Mouse (Mus musculus) embryo, embryonic 10 days (tissue): Measurements from ENCODE around the gene Smim22.
A peak's percentile ranks its signal among the peaks of the same experiment; 100 is the strongest.

Experiments used
- DNase-seq: peaks from one replicate; pipeline ENCODE4 v3.0.0-alpha.2; 2015; ENCODE audit warnings: low spot score

Gene Smim22

DNA sequence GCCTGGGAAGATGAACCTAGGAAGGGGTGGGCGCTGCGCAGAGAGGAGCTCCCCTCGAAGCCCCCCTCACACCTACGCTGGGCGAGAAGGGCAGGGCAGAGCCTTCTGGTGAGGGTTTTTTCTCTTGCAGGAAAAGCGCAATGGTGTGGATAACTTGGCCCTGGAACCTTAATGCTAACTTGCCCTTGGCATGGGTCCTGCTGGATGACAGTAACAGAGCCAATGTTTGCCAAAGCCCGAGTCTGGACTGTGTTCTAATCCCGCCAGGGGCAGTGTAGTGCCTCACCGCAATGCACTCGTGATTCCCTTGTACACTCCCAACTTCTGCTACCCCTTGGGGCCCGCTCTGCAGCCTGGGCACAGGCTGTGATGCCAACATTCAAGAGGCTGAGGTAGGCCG, 988 bp downstream of the Smim22 start:
- no peak for DNase-seq

DNA sequence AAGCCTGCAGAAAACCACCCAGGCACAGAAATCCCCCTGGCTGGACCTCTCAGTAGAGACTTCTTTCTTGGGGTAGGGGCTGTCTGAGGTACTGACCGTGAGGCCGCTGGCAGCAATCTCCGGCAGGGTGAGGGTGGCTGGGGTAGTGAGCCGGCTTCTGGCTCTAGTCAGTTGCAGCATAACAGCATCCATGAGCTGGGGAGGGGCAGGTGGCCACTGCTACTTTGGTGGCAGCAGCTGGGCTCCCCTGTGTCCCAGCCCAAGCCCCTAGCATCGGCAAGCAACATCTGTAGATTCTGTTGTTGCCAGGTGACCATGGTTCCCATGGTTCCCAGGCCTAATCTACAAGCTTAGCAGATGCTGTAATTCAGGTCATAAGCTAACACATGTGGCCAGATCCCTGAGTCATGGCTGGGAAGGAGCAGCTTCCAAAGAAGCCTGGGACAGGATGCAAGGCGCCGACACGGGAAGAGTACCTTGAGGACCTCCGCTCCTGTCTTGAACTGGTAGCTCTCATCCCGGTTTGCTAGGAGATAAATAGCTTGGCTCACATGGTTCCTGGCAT, 3.4 kb downstream of the Smim22 start:
- no peak for DNase-seq

DNA sequence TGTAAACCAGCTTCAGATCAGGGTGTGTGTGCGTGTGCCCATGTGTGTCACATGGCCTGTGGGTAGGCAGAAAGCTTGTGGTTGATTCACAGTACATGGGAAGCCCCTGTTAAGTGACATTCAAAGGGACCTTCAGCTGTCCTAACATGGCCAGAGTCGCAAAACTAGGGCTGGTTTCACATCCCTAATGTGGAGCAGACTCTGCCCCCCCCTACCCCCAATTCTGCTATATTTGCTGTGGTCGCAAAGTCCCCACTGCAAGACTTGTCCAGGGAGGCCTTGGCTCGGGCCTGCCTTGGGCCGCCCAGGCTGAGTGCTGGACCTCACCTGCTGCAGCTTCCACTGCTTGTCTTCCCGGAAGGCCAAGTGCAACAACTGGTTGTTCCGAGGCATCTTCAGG, 4.2 kb downstream of the Smim22 start:
- DNase-seq, result no peak

DNA sequence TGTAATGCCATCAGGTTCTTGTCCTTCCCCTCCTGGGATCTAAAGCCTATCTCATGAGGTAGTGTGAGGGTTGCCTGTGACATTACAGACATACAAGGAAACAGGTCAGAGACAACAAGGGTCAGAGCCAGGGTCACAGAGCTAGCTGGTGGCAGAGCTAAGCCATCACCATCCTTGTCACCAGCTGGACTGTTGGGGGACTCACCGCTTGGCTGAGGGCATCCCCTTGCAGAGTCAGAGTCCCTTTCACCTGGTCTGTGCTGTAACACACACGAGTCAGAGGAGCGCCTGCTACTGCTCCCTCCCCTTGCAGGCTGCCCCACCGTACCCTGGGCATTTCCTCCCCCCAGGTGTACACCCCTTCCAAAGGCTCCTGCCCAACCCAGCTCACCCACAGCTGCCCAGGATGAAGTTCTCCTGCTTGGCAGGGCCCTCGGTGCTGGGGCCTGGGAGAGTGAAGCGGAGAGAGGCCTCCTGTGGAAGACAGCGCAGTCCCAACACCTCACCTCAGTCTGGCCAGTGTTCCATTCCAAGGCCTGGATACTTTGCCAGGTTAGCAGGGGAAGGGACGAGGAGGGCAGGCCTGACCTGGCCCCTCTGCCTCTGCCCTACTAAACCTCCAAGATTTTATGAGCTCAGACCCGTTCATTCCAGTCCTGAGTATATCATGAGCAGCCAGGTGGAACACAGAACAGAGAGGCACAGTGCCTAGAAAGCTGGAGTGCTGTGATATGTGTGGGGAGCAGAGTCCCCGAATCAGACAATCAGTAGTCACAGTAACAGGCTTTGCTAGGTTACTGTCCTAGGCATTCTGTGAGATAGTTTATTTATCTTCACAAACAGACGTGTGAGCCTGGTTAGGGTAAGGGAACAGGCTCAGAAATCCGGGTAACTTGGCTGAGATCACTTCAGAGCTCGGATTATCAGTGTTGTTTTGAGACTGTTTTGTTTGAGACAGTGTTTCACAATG, 5.2 kb downstream of the Smim22 start:
- no peak for DNase-seq

DNA sequence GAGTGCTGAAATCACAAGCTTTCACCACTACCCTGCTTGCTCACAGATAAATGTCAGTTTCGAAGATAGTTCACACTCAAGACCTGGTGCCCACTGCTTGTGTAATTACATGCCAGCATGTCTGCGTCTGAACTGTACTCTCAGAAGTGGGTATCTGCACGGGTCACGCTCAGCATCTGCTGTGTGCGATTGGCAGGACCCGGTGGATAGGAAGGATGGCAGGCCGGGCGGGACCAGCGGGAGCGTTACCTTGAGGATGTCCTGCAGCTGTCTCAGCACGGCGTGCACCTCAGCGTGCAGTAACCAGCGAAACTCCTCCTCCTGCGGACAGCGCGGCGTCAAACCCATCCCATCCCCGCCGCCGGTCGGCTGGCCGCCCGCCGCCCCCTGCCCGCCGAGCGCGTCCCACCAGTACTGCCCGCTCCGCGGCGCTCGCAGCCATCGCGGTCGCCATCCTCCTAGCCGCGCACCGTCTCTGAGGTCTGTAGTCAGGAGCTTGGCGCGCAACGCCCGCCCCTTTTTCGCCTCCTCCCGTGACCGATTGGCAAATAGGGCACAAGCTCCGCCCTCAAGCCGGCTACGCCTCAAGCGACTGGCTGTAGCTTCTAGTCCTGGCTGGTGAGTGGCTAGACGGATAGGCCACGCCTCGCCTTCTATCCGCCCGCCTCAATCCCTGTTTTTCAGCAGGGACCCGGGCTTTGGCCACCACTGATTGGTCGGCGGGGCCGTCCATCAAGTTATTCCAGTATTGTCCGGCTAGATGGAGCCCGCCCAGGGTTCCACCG, 6.2 kb downstream of the Smim22 start, which contains the start of gene Rogdi:
Gene Rogdi, minus strand, starts transcription at position 500 of the 785 bp plus-strand sequence.
- DNase-seq, result peak; percentile 99

DNA sequence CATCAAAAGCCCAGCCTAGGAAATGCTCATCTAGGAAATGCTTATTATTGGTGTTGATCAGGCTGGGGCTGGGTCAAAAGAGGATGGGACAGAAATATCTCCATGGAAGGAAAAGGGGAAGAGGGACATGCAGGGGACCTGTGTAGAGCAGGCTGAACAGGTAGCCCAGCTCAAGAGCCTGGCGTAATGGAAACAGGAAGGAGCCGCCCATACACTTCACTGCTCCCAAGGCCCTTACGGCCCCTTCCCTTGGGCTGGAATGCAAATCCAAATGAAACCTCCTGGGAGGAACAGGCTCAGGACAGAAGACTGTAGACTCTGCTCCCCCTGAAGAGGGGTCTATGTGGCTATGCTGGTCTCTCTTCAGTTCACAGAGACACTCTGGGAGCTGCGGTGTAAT, 7.5 kb downstream of the Smim22 start:
- no peak for DNase-seq

DNA sequence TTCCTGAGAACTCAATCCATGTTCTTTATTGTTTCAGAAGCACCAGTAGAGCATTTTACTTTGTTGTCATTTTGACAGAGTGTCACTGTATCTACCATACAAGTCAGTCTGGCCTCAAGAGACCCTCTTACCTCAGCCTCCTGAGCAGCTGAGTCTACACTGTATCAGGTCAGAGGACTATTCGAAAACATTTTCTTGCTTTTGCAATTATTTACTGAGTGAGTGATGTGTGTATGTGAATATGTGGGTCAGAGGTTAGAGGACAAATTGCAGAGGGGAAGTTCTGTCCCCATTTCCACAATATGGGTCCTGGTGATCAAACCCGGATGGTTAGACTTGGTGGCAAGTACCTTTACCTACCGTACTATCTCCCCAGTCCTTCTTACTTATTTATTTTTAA, 16.9 kb downstream of the Smim22 start:
- no peak for DNase-seq

DNA sequence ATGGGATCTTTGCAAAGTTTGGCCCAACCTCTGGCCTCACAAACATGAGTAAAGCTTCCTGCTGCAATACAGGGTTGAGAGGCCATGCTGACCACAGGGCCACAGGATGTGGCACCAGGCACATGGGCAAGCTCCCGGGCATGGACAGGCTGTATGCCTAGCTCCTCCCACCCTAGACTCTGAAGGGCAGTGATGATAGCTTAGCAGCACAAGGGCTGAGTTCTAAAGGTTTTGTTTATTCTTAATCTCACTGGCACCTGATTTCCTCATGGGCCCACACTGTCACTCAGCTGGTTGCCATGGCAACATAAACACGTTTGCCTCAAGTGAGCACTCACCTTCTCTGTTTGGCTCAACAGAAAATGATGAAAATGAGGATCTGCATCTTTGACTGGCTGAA, 22.8 kb downstream of the Smim22 start:
- peak; percentile 22 for DNase-seq

DNA sequence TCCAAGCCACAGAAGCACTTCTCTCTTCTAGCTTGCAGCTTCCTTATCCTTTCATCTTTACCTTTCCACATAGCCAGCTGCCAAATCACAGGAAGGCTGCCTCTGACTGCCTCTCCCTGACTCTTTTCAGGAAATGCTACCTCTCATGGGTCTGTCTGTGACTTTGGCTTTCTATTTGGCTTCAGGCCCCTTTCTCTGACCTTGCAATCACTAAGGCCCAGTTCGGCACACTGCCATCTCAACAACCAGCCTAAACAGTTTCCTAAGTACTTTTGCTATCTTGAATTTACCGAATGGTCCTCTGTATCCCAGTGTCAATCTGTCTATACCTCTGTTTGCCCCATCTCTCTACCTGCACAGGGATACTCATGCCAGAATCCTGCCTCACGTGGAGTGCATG, 28.5 kb downstream of the Smim22 start:
- DNase-seq, result no peak

DNA sequence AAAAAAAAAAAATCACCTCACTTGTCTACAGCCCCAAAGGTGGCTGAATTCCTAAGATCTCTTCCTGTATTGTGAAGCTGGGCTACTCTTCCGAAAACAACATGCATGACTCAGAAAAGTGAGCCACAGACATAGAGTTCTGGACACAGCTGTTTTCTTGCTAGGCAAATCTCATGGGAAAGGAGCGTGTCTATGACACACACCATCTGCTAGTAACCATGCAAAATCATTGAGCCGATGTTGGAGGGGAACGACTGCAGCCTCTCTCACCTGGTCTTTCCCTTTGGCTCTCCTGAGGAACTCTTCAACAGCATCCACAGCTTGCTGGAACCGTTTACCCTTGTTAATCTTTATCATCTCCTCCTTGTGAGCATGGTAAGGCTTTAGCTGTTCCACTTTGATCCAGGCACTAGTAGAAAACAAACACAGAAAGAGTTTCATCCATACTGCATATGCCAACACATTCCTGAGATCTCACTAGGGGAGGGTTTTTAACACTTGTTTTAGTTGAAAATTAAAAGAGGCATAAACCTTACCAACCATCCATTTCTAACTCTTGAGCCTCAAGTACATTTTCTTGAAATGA, 29.7 kb downstream of the Smim22 start:
- no peak for DNase-seq

DNA sequence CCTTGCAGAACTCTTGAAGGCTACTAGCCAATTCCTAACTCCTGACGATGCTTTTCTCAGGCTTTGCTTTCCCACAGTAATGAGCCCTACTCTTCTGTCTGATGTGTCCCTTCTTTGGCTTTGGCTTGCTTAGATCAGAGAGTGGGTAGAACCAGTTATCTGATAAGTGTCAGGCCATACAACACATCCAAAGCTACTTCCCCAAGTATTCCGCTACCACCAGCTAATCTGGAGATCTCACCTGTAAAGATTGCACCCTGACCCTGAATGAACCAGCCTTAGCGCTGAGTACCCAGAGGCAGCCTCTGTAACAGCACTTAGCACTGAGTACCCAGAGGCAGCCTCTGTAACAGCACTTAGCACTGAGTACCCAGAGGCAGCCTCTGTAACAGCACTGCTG, 38.2 kb downstream of the Smim22 start:
- DNase-seq, result no peak

DNA sequence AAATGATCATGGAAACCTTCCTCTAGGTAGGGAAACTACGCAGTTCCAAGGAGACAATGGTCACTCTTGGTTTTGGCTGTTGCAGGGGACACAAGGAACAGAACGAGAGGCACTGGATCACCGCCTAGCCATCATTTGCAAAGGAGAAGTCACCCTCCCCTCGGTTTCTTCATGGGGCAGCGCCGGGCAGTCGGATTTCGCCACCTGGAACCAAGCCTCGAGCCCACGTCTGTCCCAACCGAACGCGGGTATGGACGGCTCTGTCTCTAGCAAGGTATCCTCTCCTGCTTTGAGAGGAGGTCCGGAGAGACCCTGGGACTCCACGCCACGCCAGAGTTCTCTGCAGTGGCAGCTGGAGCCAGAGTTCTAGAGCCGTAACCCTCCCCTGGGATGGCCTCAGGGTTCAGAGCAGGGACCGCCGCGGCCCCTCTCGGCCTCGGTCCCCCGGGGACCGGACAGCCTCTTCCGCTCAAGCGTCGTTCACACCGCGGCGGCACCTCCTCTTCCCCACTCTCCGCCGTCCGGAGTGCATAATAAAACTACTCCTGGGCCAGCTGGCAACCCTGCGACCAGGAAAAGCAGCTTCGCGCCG, 42.2 kb downstream of the Smim22 start:
- DNase-seq, result no peak

DNA sequence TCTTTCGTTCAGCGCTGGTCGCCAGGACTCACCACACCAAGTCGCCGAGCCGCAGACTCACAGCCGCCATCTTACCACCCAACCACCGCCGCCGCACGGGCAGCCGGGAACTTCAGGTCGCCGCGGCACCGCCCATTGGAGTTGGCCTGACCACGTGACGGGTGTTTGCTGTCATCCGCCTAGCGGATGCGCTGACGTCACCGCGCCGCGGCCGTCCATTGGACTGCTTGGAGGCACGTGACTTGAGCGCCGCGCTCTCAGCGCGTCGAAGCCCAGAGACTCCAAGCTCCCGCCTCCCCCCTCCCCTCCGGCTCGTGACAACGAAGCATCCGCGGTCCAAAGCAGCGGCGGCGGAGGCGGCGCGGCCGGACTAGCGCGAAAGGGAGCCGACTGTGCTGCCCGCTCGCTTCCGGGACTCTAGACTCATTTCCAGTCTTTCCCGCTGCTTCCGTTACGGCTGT, 42.7 kb downstream of the Smim22 start, which contains the start of the genes Glyr1 and Ubn1:
Gene Glyr1, minus strand, starts transcription at position 90 of the 461 bp plus-strand sequence.
Gene Ubn1, plus strand, starts transcription at position 284 of the 461 bp plus-strand sequence.
- DNase-seq, result peak; percentile 100

DNA sequence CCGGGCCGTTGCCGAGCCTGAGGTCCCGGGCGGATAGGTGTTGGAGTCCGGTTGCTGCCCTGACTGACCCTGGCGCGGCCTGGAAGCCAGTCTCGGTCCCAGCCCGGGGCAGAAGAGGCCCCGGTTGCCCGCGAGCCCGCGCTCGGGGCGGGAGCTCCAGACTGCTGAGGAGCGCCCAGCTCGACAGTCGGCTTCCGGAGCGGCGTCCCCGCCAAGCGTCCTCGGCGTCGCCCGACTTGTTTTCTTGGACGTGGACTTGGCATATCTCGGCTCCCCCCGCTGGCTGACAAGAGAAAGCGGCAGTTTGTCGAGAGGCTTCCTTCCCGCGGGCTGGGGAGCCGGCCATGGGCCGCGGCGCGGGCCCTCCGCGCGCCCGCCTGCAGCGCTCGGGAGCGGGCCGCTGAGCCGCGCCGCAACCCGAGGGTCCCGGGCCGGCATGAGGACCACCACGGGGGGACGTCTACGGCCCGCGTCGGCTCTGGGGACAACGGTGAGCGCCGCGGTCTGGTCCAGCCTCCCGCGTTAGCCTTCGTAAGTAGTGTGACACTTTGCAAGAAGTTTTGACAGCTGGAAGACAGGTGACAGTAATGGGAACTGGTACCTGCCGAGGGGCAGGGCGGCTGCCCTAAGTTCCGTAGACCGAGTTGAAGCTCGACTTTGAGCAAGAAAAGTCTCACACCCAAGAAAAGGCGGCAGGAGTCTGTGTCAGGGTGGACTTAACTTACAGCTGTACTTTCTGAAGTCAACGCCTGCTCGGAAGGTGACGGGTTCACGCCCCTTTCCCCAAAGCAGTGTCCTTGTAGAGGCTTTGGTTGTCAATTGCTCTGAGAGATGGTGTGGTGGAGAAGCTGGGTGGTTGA, 43.4 kb downstream of the Smim22 start:
- peak; percentile 76 for DNase-seq
